Mouse (Mus musculus) liver, embryonic 11.5 days (tissue): ENCODE results near the gene Slc34a1. TPM values are rescaled to one million over a fixed set of nuclear protein-coding genes. Genes with fewer than 3 reads are reported as not detected.

Source experiments
- ATAC-seq: fragments of 200-750 bp; cut with Nextera tagmentation; replicated peaks from 2 replicates; pipeline ENCODE4 v1.8.0; 2017; ENCODE audit warnings: moderate number of reproducible peaks, mild to moderate bottlenecking, moderate TSS enrichment, moderate library complexity; ENCODE audit not compliant: low FRiP score
- DNase-seq: peaks from one replicate; pipeline ENCODE4 v3.0.0-alpha.2; 2017; ENCODE audit warnings: low spot score
- H3K27ac ChIP-seq: fragments of 300-500 bp; sonication (generic); 2 replicates; pipeline ENCODE4 v1.5.1; 2014; ENCODE audit warnings: mild to moderate bottlenecking, low read depth, low read length, control low read depth
- H3K27me3 ChIP-seq: fragments of 300-500 bp; sonication (generic); replicated peaks from 2 replicates; pipeline ENCODE4 v1.6.1; 2014; ENCODE audit warnings: low read length, mixed read lengths; ENCODE audit not compliant: control insufficient read depth, insufficient read depth
- H3K36me3 ChIP-seq: fragments of 300-500 bp; sonication (generic); 2 replicates; pipeline ENCODE4 v1.6.1; 2014; ENCODE audit warnings: mild to moderate bottlenecking, low read length, moderate library complexity, mixed read lengths; ENCODE audit not compliant: control insufficient read depth, insufficient read depth
- H3K4me1 ChIP-seq: fragments of 300-500 bp; sonication (generic); replicated peaks from 2 replicates; pipeline ENCODE4 v1.6.1; 2014; ENCODE audit warnings: low read length, mixed read lengths; ENCODE audit not compliant: control insufficient read depth, insufficient read depth
- H3K4me2 ChIP-seq: fragments of 300-500 bp; sonication (generic); 2 replicates; pipeline ENCODE4 v1.6.1; 2014; ENCODE audit warnings: mild to moderate bottlenecking, control low read depth, moderate library complexity
- H3K4me3 ChIP-seq: fragments of 300-500 bp; sonication (generic); 2 replicates; pipeline ENCODE4 v1.5.1; 2014; ENCODE audit warnings: low read depth, low read length, control low read depth
- H3K9ac ChIP-seq: fragments of 300-500 bp; sonication (generic); 2 replicates; pipeline ENCODE4 v1.6.1; 2014; ENCODE audit warnings: low read depth, low read length, control low read depth
- H3K9me3 ChIP-seq: fragments of 300-500 bp; sonication (generic); 2 replicates; pipeline ENCODE4 v1.6.1; 2016; ENCODE audit warnings: low read length, inconsistent platforms, mixed read lengths; ENCODE audit not compliant: control insufficient read depth
- WGBS: fragments of 180-500 bp; shearing (Covaris S2); extraction: QIAGEN DNeasy Blood & Tissue Kit; methylation state at CpG from one replicate; pipeline ENCODE4 v1.1.7; 2014; 5-methylcytosine and 5-hydroxymethylcytosine counted together
- polyA plus RNA-seq: library from polyadenylated mRNA; unstranded; fragments of >200 nt; fragmentation: Nextera tagmentation; extraction: Ambion mirVana; gene quantifications from 2 replicates; pipeline ENCODE4 v1.2.1, GENCODE M21; 2014

Gene Slc34a1
- polyA plus RNA-seq, 1 experiment from 2014 or later = not detected

DNA sequence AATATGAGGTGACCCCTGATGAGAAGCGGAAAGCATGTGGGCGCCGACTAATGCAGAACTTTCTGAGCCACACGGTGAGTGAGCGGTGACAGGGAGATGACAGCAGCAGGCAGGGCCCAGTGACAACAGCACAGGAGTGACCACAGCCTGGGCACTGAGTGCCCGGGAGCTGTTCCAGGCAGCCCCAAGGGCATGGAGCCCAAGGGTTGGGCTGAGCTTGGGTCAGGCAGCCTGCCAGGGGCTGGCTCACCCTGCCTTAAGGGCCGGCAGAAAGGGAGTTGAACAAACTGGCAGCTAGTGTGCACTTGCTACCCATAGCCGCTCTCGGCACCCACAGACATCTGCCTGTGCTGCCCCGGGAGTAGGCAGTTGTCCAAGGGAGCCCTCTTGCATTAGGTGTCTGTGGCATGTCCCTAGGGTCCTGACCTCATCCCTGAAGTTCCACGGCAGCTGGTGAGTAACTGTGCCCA, 52.6 kb downstream of the Slc34a1 start:
- no peaks in the 10 kb centered on the region for H3K27me3 ChIP-seq
- H3K4me2 ChIP-seq = no peak overlapping the region
- peaks cover 34% of the 10 kb centered on the region for H3K4me1 ChIP-seq
- no peak overlapping the region for H3K9ac ChIP-seq
- no peak for DNase-seq
- no peak for ATAC-seq
- H3K9me3 ChIP-seq = no peaks in the 10 kb centered on the region
- peaks cover 39% of the 10 kb centered on the region for H3K36me3 ChIP-seq
- 90% methylated on average over 11 of the region's 11 CpGs for WGBS
- no peak overlapping the region for H3K27ac ChIP-seq
- no peak overlapping the region for H3K4me3 ChIP-seq

DNA sequence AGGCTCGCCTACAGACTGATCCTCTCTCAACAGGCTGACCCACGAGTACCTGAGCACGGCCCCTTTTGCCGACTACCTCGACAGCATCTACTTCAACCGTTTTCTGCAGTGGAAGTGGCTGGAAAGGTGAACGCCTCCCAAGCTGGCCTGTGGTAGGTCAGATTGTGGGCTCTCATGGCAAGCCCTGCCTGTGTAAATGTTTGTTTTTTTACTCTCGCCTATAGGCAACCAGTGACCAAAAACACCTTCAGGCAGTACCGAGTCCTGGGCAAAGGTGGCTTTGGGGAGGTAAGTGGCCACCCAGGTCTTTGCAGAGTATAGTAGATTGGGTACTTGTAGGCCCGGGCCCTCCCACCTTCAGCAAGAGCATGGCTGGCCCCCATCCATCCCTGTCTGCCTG, 53.3 kb downstream of the Slc34a1 start:
- H3K27ac ChIP-seq = no peak overlapping the region
- no peak overlapping the region for H3K4me2 ChIP-seq
- peaks cover 29% of the 10 kb centered on the region for H3K4me1 ChIP-seq
- H3K9me3 ChIP-seq = no peaks in the 10 kb centered on the region
- DNase-seq (no peak), ATAC-seq (no peak)
- H3K9ac ChIP-seq = no peak overlapping the region
- peaks cover 43% of the 10 kb centered on the region for H3K36me3 ChIP-seq
- 86% methylated on average over 10 of the region's 10 CpGs for WGBS
- no peaks in the 10 kb centered on the region for H3K27me3 ChIP-seq
- H3K4me3 ChIP-seq = no peak overlapping the region

DNA sequence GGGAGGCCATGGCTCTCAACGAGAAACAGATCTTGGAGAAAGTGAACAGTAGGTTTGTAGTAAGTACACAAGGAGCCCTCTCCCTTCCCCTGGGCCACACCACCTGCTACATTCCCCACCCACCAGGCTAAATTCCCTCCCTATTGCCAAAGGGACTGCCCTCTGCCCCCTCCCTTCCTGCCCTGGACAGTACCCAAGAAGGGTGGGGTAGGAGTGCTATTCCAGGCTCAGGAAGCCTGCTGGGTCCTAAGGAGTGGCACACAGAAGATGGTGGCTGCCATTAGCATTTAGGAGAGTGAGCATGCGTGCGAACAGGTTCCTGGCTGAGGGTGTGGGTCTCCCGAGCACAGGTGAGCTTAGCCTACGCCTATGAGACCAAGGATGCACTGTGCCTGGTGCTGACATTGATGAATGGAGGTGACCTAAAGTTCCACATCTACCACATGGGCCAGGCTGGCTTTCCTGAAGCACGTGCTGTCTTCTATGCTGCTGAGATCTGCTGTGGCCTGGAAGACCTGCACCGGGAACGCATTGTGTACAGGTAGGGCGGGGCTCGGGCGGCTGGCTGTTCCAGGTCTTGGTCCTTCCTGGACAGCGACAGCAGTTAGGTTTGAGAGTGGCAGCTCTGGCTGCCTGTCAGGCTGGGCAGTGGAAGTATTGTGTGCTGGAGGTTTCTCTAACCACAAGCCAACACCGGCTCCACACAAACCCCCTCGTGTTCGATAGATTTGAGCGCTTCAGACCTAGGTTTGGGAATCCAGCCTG, 54.0 kb downstream of the Slc34a1 start:
- no peak overlapping the region for H3K4me3 ChIP-seq
- peaks cover 46% of the 10 kb centered on the region for H3K36me3 ChIP-seq
- H3K27me3 ChIP-seq = no peaks in the 10 kb centered on the region
- no peak overlapping the region for H3K4me2 ChIP-seq
- peaks cover 22% of the 10 kb centered on the region for H3K4me1 ChIP-seq
- DNase-seq (no peak), ATAC-seq (no peak)
- H3K9ac ChIP-seq = no peak overlapping the region
- H3K27ac ChIP-seq = no peak overlapping the region
- H3K9me3 ChIP-seq = no peaks in the 10 kb centered on the region
- WGBS = 91% methylated on average over 16 of the region's 16 CpGs

DNA sequence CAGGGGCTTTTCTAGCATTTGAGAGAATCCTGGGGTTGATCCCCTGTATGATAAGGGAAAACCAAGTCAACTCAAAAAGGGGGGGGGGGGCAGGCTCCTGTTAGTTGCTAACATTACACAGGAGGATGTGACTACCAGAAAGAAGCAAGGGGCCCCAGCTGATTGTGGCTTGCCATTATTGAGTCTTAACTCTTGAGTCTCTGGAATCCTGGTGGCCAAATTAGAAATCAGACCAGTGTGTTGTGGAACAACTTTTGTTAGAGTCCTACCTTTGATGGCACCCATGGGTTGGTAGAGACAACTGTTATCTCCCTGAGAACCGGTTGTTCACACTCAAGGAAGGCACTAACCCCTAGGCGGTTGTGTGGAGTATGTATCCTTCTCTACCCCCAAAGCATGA, 65.0 kb downstream of the Slc34a1 start:
- Histone ChIP-seq H3K4me1 (peaks cover 17% of the 10 kb centered on the region), H3K27ac (no peak overlapping the region), H3K4me3 (no peak overlapping the region), H3K27me3 (peaks cover 29% of the 10 kb centered on the region), H3K9ac (no peak overlapping the region), H3K36me3 (peaks cover 20% of the 10 kb centered on the region), H3K9me3 (no peaks in the 10 kb centered on the region), H3K4me2 (no peak overlapping the region)
- ATAC-seq = no peak
- 41% methylated on average over 2 of the region's 2 CpGs for WGBS
- DNase-seq = no peak

DNA sequence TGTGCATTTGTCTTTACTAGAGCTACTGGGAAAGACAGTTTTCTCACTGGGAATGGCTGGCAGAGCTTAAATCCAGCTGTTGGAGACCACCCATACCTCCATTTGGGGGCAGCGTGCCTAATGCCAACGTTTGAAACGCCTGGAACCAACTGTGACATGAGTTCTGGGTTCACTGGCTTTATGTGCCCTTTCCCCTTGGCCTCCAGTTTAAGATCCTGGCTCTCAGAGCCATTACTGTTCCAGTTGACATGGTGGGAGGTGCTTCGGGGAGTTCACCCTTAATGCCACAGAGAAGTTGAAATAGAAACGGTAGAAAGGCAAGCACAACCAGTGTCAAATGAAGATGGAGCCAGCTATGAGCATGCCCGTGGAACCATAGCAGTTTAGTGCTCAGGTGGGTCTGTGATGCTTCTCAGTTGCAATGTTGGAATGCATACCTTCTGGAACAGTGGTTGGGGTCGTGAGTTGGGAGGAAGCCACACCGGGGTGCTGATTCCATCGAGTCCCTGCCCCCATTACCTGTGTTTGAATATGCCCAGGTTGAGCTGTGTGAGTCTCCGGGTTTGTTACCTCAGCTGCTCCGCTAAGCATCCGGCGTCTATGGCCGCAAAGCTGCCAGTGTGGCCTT, 65.5 kb downstream of the Slc34a1 start:
- ATAC-seq = no peak
- H3K4me2 ChIP-seq = peak overlapping the region; percentile 76
- no peak for DNase-seq

DNA sequence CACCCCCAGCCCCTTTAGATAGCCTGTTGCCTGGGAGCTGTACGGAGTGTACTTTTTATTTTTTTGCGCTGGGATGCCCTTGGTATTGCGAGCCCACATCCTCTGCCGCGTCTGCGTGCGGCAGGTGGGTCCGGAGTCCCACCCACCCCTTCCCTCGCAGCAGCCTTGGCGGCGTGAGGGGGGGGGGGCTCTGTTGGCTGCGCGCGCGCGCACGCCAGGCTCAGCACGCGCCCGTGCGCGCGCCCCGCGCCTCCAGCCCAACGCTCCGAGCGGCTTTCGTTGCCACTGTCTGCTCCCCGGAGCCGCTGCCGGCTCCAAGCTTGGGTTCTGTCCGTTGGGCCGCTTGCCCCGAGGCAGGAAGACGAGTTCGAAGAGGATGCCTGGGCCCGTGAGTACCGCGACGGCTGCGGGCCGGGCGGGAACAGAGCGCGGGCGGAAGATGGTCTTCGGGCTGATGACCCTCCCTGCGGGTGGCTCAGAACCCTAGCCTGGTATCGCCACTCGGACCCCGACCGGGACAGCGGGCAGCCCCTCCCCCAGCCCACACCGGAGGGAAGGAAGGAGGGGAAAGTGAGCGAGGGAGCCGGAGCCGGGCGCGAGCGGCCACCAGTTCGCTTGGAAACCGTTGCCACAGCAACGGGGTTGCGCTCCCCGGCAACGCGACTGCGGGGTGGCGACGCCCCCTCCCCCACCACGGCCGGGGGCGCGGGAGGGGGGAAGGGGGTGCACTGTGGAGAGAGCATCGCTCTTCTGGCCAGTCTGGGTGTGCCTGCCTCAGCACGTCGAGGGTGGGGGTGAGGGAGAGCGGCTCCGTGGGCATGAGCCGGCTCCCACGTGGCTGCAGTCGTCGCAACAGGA, 66.3 kb downstream of the Slc34a1 start, which contains the start of gene Prr7:
Prr7 (plus strand) TSS at position 241 of the 858 bp plus-strand sequence.
- ATAC-seq (peak; percentile 19; the same call in 1 of the 2 replicates), DNase-seq (peak; percentile 67)
- peaks cover 17% of the 10 kb centered on the region for H3K4me1 ChIP-seq
- H3K27me3 ChIP-seq = peaks cover 36% of the 10 kb centered on the region
- H3K9ac ChIP-seq = peak within 1 kb of the TSS; percentile 47
- H3K27ac ChIP-seq = no peak within 1 kb of the TSS
- 2% methylated on average over 81 of the region's 84 CpGs for WGBS
- no peaks in the 10 kb centered on the region for H3K9me3 ChIP-seq
- peak within 1 kb of the TSS; percentile 76 for H3K4me2 ChIP-seq
- peak within 1 kb of the TSS; percentile 53 for H3K4me3 ChIP-seq
- H3K36me3 ChIP-seq = peaks cover 9% of the 10 kb centered on the region; the same call in 1 of the 2 replicates

More for the DNA sequence above, 65.5 kb downstream of the Slc34a1 start:
- peak overlapping the region; percentile 53 for H3K4me3 ChIP-seq
- peaks cover 32% of the 10 kb centered on the region for H3K27me3 ChIP-seq
- peaks cover 17% of the 10 kb centered on the region for H3K4me1 ChIP-seq
- no peak overlapping the region for H3K27ac ChIP-seq
- no peaks in the 10 kb centered on the region for H3K9me3 ChIP-seq
- WGBS = 15% methylated on average over 14 of the region's 14 CpGs
- no peak overlapping the region for H3K9ac ChIP-seq
- peaks cover 16% of the 10 kb centered on the region for H3K36me3 ChIP-seq

DNA sequence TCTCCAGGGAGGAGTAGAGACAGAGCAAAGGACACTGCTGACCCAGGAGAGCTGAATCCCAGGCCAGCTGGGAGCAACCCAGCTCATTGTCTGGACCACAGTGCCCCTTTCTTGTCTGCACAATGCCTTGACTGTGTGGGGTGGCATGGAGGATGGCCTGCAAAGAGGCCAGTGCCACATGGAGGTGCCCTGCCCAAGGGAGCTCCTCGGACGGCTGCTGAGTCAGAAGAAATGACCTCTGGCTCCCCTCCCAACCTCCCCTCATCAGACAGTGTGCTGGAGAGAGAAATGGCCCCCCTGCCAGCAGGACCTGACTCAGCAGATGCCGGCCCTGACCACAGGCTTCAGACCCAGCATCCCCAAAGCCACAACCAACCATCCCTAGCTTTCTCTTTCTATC, 67.2 kb downstream of the Slc34a1 start:
- Histone ChIP-seq H3K36me3 (peaks cover 3% of the 10 kb centered on the region; the same call in 1 of the 2 replicates), H3K4me1 (peaks cover 17% of the 10 kb centered on the region), H3K4me2 (peak overlapping the region; percentile 76), H3K4me3 (peak overlapping the region; percentile 53; the same call in 1 of the 2 replicates), H3K9ac (no peak overlapping the region), H3K27me3 (peaks cover 45% of the 10 kb centered on the region), H3K9me3 (no peaks in the 10 kb centered on the region), H3K27ac (no peak overlapping the region)
- ATAC-seq = 0 out of 2 replicates have a peak, but pooled peaks have one; percentile 27
- DNase-seq = no peak
- 31% methylated on average over 3 of the region's 3 CpGs for WGBS
